Comparison of ENCODE assay signal across 8 mouse cellular contexts in the genomic region with DNA sequence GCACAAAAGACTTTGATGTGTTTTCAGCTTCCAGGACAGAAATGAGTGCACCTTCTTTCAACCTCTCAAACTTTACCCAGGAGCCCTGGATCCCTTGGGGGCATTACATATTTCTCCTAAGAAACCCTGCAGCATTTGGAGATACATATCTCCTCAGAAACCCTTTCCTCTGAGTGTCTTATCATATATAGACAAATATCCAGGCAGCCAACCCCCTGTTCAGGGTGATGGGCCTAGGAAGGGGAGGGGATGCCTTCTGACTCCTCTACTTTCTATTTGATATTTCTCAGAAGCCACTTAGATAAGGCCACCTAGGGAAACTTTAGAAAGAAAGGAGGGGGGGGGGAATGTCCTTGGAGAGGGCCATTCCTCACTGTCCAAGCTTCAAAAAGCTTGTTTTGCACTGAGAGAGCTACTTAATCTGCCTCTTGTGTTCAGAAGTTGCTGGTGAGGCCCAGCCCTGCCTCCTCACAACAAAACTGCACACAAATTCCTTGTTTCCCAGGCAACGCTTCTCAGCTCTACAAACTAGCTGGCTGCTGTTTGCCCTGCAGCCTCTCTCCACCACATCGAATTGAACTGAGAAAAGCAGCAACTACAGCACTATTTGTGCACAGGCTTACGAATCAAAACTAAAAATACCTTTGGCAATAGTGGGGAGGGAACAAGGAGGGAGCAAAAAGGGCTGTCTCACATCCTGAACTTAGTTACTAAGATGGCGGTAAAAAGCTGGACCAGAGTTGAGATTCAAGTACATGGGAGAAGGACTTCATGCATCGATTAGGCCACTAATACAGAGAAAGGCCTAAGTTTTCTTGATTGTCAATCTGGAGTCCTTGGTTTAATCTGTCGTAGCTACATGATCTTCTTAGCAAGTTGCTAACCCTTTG. TPM values are rescaled to one million over a fixed set of nuclear protein-coding genes. Genes with fewer than 3 reads are reported as not detected.
DNase-seq lines count a peak whose midpoint lies in the region; ATAC-seq and TF ChIP-seq lines count a peak whose summit lies in the region.

No protein-coding gene starts in this region.

- H3K36me3 ChIP-seq in heart, postnatal 0 days (replicated peaks; ENCODE audit: control insufficient read depth, insufficient read depth, low read length): no peaks in the 10 kb centered on the region
- H3K36me3 ChIP-seq in forebrain, embryonic 12.5 days (replicated peaks): no peaks in the 10 kb centered on the region
- no peaks in the 10 kb centered on the region for H3K36me3 ChIP-seq in kidney, embryonic 16.5 days (ENCODE audit: insufficient read depth, low read length)

- ATAC-seq in heart, postnatal 0 days (ENCODE audit: insufficient read depth, low read depth): no peak; the same call in 1 of the 2 replicates
- ATAC-seq in forebrain, embryonic 12.5 days (ENCODE audit: low FRiP score): peak; percentile 74
- peak; percentile 85 for ATAC-seq in kidney, embryonic 16.5 days (ENCODE audit: low FRiP score, low TSS enrichment)

- H3K9me3 ChIP-seq in heart, postnatal 0 days (replicated peaks; ENCODE audit: control insufficient read depth, low read length): no peaks in the 10 kb centered on the region
- no peaks in the 10 kb centered on the region for H3K9me3 ChIP-seq in forebrain, embryonic 12.5 days
- H3K9me3 ChIP-seq in kidney, embryonic 16.5 days (ENCODE audit: low read length): no peaks in the 10 kb centered on the region

- TF ChIP-seq EP300 in heart, postnatal 0 days (IDR thresholded peaks at IDR 0.05; ENCODE audit: low read depth): no peak

- H3K27me3 ChIP-seq in heart, postnatal 0 days (ENCODE audit: control insufficient read depth, insufficient read depth, low read length): no peaks in the 10 kb centered on the region
- H3K27me3 ChIP-seq in forebrain, embryonic 12.5 days: no peaks in the 10 kb centered on the region
- no peaks in the 10 kb centered on the region for H3K27me3 ChIP-seq in kidney, embryonic 16.5 days (ENCODE audit: insufficient read depth, low read length)

- no peak overlapping the region for H3K4me3 ChIP-seq in heart, postnatal 0 days (ENCODE audit: low read depth, low read length)
- H3K4me3 ChIP-seq in forebrain, embryonic 12.5 days (replicated peaks): no peak overlapping the region
- no peak overlapping the region for H3K4me3 ChIP-seq in kidney, embryonic 16.5 days (ENCODE audit: low read length)
- H3K4me3 ChIP-seq in lung, adult 2 months (replicated peaks; ENCODE audit: extremely low read depth, low read depth, low read length): no peak overlapping the region

- no peak for TF ChIP-seq POLR2A in lung, adult 2 months (IDR thresholded peaks at IDR 0.05; ENCODE audit: borderline replicate concordance, extremely low read depth, low read depth, low read length)

- no peak overlapping the region for H3K9ac ChIP-seq in heart, postnatal 0 days (replicated peaks; ENCODE audit: low read depth, low read length)
- no peak overlapping the region for H3K9ac ChIP-seq in forebrain, embryonic 12.5 days
- no peak overlapping the region for H3K9ac ChIP-seq in kidney, embryonic 16.5 days (replicated peaks; ENCODE audit: low read length)

- TF ChIP-seq CTCF in heart, postnatal 0 days (IDR thresholded peaks at IDR 0.05; ENCODE audit: low read depth): no peak
- TF ChIP-seq CTCF in lung, adult 2 months (IDR thresholded peaks at IDR 0.05; ENCODE audit: insufficient read depth, low read length): no peak

- DNase-seq in heart, postnatal 0 days (ENCODE audit: low spot score): peak; percentile 15
- DNase-seq in heart, adult 9 months (ENCODE audit: low spot score in 2 of 2): no peak
- DNase-seq in lung, adult 2 months: peak; percentile 51
- peak; percentile 45 for DNase-seq in ovary, postnatal 36 days (ENCODE audit: low spot score)
- DNase-seq in spleen, adult 18-20 months: no peak
- no peak for DNase-seq in urinary bladder, postnatal 14 days (ENCODE audit: low spot score)

- no peak overlapping the region for H3K4me2 ChIP-seq in heart, postnatal 0 days (ENCODE audit: low read depth, low read length)
- peak overlapping the region; percentile 30 for H3K4me2 ChIP-seq in forebrain, embryonic 12.5 days
- no peak overlapping the region for H3K4me2 ChIP-seq in kidney, embryonic 16.5 days (replicated peaks; ENCODE audit: low read depth, low read length)

- 51% methylated on average over 6 of the region's 6 CpGs for WGBS in heart, postnatal 0 days
- 15% methylated on average over 6 of the region's 6 CpGs for WGBS in forebrain, embryonic 12.5 days
- 64% methylated on average over 6 of the region's 6 CpGs for WGBS in kidney, embryonic 16.5 days
- whole genome bisulfite sequencing in lung, adult 2 months: 51% methylated on average over 6 of the region's 6 CpGs

- H3K4me1 ChIP-seq in heart, postnatal 0 days (ENCODE audit: control insufficient read depth, insufficient read depth): no peaks in the 10 kb centered on the region
- H3K4me1 ChIP-seq in forebrain, embryonic 12.5 days: peaks cover 27% of the 10 kb centered on the region
- peaks cover 7% of the 10 kb centered on the region; the same call in 1 of the 2 replicates for H3K4me1 ChIP-seq in kidney, embryonic 16.5 days (ENCODE audit: insufficient read depth, low read length)
- H3K4me1 ChIP-seq in lung, adult 2 months (ENCODE audit: control insufficient read depth, insufficient read depth, low read length): peaks cover 7% of the 10 kb centered on the region

- H3K27ac ChIP-seq in heart, postnatal 0 days (ENCODE audit: low read depth): no peak overlapping the region
- H3K27ac ChIP-seq in forebrain, embryonic 12.5 days: peak overlapping the region; percentile 86
- H3K27ac ChIP-seq in kidney, embryonic 16.5 days (ENCODE audit: low read length): 0 out of 2 replicates have a peak overlapping the region, but pooled peaks have one; percentile 16

RNA-seq across cellular contexts. Expression of gene Hepacam, which starts 7.6 kb away (rescaled TPM):
- total RNA-seq in heart, postnatal 0 days (2014; rRNA removed; ENCODE audit: low replicate concordance): 0.04 TPM in 1 of 2 replicates, not detected in the other
- polyA plus RNA-seq in heart, postnatal 0 days (2015; fragmentation: Nextera tagmentation; extraction: Ambion mirVana): 0.03 and 0.10 TPM in 2 replicates
- polyA plus RNA-seq in forebrain, embryonic 12.5 days (2016; fragmentation: Nextera tagmentation; extraction: Ambion mirVana): 0.08 and 0.18 TPM in 2 replicates
- polyA plus RNA-seq in kidney, embryonic 16.5 days (2015; fragmentation: Nextera tagmentation; extraction: Ambion mirVana): 0.05 TPM in 1 of 2 replicates, not detected in the other
- polyA plus RNA-seq in lung, adult 2 months (2012; rRNA removed): 2.0 and 2.9 TPM in 2 replicates

RNA-seq across cellular contexts. Expression of gene Ccdc15, which starts 11.3 kb away (rescaled TPM):
- 0.99 and 4.4 TPM in 2 replicates for total RNA-seq in heart, postnatal 0 days (2014; rRNA removed; ENCODE audit: low replicate concordance)
- polyA plus RNA-seq in heart, postnatal 0 days (2015; fragmentation: Nextera tagmentation; extraction: Ambion mirVana): 2.5 and 2.7 TPM in 2 replicates
- 11.1 and 11.6 TPM in 2 replicates for polyA plus RNA-seq in forebrain, embryonic 12.5 days (2016; fragmentation: Nextera tagmentation; extraction: Ambion mirVana)
- 5.2 and 8.3 TPM in 2 replicates for polyA plus RNA-seq in kidney, embryonic 16.5 days (2015; fragmentation: Nextera tagmentation; extraction: Ambion mirVana)
- polyA plus RNA-seq in lung, adult 2 months (2012; rRNA removed): 1.7 and 2.1 TPM in 2 replicates

RNA-seq across cellular contexts. Expression of gene Robo4, which starts 42.1 kb away (rescaled TPM):
- total RNA-seq in heart, postnatal 0 days (2014; rRNA removed; ENCODE audit: low replicate concordance): 29.5 and 44.2 TPM in 2 replicates
- 10.2 and 12.4 TPM in 2 replicates for polyA plus RNA-seq in heart, postnatal 0 days (2015; fragmentation: Nextera tagmentation; extraction: Ambion mirVana)
- 4.8 and 5.4 TPM in 2 replicates for polyA plus RNA-seq in forebrain, embryonic 12.5 days (2016; fragmentation: Nextera tagmentation; extraction: Ambion mirVana)
- polyA plus RNA-seq in kidney, embryonic 16.5 days (2015; fragmentation: Nextera tagmentation; extraction: Ambion mirVana): 20.1 and 23.8 TPM in 2 replicates
- 67.8 and 88.4 TPM in 2 replicates for polyA plus RNA-seq in lung, adult 2 months (2012; rRNA removed)

Comparison
In these comparisons a context has a peak if more than half of its experiments do, and no peak if none do; other contexts are left out.
1. DNase-seq: peak in heart, postnatal 0 days (single experiment), lung, adult 2 months (single experiment) and ovary, postnatal 36 days (single experiment); none in heart, adult 9 months (0 of 2), spleen, adult 18-20 months (0 of 2) and urinary bladder, postnatal 14 days (single experiment).